In the genomic region with DNA sequence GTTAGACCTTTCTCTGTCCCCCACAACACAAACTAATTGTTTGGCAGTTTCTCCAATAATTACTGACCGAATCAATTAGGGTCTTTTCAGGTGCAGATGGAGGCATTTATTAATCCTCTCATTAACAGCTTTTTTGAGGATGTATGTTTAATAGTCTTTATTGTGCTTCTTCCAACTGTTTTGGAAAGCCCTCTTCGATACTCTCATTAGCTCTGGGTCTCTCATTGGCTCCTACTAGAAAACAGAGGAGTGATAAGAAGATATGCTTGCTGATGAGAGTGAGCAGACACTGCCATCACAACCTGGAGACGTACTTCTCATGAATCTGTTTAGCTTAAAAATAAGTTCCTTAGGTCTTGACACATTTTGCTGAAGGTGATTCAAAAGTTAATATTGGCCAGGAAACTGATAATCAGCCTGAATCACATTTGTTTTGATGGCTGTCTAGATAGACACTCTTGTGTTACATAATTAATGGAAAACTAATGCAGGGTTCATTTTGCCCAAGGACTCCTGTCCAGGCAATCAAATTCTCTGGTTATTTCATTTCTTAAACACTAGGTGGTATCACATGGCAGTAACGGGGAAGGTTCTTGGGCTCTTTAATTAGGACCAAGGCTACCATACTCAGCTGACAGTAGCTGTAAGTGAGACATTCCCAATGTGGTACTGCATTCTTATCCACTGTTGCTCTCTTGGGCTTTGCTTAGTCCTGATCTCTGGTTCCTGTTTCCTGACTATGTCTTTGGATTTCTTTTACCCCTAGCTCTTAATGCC, we compare ENCODE assay signal across 12 mouse cellular contexts.
DNase-seq lines count a peak whose midpoint lies in the region; ATAC-seq and TF ChIP-seq lines count a peak whose summit lies in the region.
"Had no signal": no experiment of that assay in that cellular context is flagged by ENCODE, and none has a peak within 500 bp of the region (broad histone marks: within the 10 kb centered on the region; RNA-seq: fewer than 3 reads in every experiment).

No protein-coding gene starts in this region.

- no peak overlapping the region for H3K4me3 ChIP-seq in heart, adult 2 months
- H3K4me3 ChIP-seq in heart, embryonic 10.5 days = no peak overlapping the region
- no peak overlapping the region for H3K4me3 ChIP-seq in forebrain, embryonic 16.5 days (replicated peaks; ENCODE audit: low read length)
- H3K4me3 ChIP-seq in thymus, adult 2 months (ENCODE audit: control insufficient read depth, insufficient read depth, low read length) = no peak overlapping the region
- H3K4me3 ChIP-seq: limb, embryonic 10.5 days; liver, embryonic 15.5 days; megakaryocyte, embryonic 14.5 days had no signal

- no peaks in the 10 kb centered on the region for H3K4me1 ChIP-seq in heart, adult 2 months (ENCODE audit: control insufficient read depth, insufficient read depth, low read length)
- no peaks in the 10 kb centered on the region for H3K4me1 ChIP-seq in heart, embryonic 10.5 days
- no peaks in the 10 kb centered on the region for H3K4me1 ChIP-seq in forebrain, embryonic 16.5 days (replicated peaks; ENCODE audit: control insufficient read depth, insufficient read depth, low read length)
- H3K4me1 ChIP-seq in thymus, adult 2 months (replicated peaks; ENCODE audit: control insufficient read depth, insufficient read depth, low read length) = no peaks in the 10 kb centered on the region
- H3K4me1 ChIP-seq: limb, embryonic 10.5 days; liver, embryonic 15.5 days; megakaryocyte, embryonic 14.5 days had no signal

- no peak overlapping the region for H3K4me2 ChIP-seq in forebrain, embryonic 16.5 days (ENCODE audit: low read length)
- H3K4me2 ChIP-seq: heart, embryonic 11.5 days; liver, embryonic 15.5 days had no signal

- intact Hi-C loops in heart, adult 2 months (cut with DNase I) = no loop called here

- 71% methylated on average over 4 of the region's 4 CpGs for WGBS in heart, adult 2 months
- WGBS in heart, embryonic 10.5 days = 72% methylated on average over 4 of the region's 4 CpGs
- 28% methylated on average over 4 of the region's 4 CpGs for WGBS in forebrain, embryonic 16.5 days
- 94% methylated on average over 4 of the region's 4 CpGs for WGBS in thymus, adult 2 months

- no peaks in the 10 kb centered on the region for H3K9me3 ChIP-seq in heart, embryonic 10.5 days
- no peaks in the 10 kb centered on the region for H3K9me3 ChIP-seq in forebrain, embryonic 16.5 days (ENCODE audit: control insufficient read depth, low read length)
- H3K9me3 ChIP-seq: limb, embryonic 10.5 days; liver, embryonic 15.5 days had no signal

- no peak for TF ChIP-seq EP300 in heart, adult 2 months (IDR thresholded peaks at IDR 0.05; ENCODE audit: insufficient read depth, low read depth, low read length)

- DNase-seq in heart, adult 2 months = no peak
- no peak for DNase-seq in heart, embryonic 10.5 days (ENCODE audit: low spot score)
- DNase-seq in 416B (ENCODE audit: low read depth) = peak; percentile 58
- DNase-seq in Muller cell, postnatal 12 days (ENCODE audit: inconsistent ontology term) = peak; percentile 39
- no peak for DNase-seq in thymus, adult 2 months
- DNase-seq in heart, adult 11 months = no peak
- DNase-seq: cerebellum, adult 8-10 months had no signal

- no peaks in the 10 kb centered on the region for H3K36me3 ChIP-seq in heart, adult 2 months (ENCODE audit: control insufficient read depth, insufficient read depth, low read length)
- H3K36me3 ChIP-seq in heart, embryonic 10.5 days = no peaks in the 10 kb centered on the region
- no peaks in the 10 kb centered on the region for H3K36me3 ChIP-seq in forebrain, embryonic 16.5 days (ENCODE audit: control insufficient read depth, insufficient read depth)
- no peaks in the 10 kb centered on the region for H3K36me3 ChIP-seq in thymus, adult 2 months (ENCODE audit: control insufficient read depth, insufficient read depth, low read length)
- H3K36me3 ChIP-seq: limb, embryonic 10.5 days; liver, embryonic 15.5 days had no signal

- ATAC-seq in forebrain, embryonic 16.5 days = peak; percentile 66

- H3K79me2 ChIP-seq in heart, adult 2 months (replicated peaks; ENCODE audit: control insufficient read depth, insufficient read depth, low read length) = no peaks in the 10 kb centered on the region

- no peaks in the 10 kb centered on the region for H3K27me3 ChIP-seq in heart, adult 2 months (ENCODE audit: control insufficient read depth, insufficient read depth, low read length)
- H3K27me3 ChIP-seq in heart, embryonic 10.5 days (ENCODE audit: insufficient read depth, poor library complexity, severe bottlenecking) = no peaks in the 10 kb centered on the region
- no peaks in the 10 kb centered on the region for H3K27me3 ChIP-seq in forebrain, embryonic 16.5 days (replicated peaks; ENCODE audit: control insufficient read depth, insufficient read depth, low read length)
- no peaks in the 10 kb centered on the region for H3K27me3 ChIP-seq in thymus, adult 2 months (ENCODE audit: control insufficient read depth, insufficient read depth, low read length)
- H3K27me3 ChIP-seq: liver, embryonic 15.5 days; megakaryocyte, embryonic 14.5 days had no signal

- H3K27ac ChIP-seq in heart, adult 2 months = no peak overlapping the region
- no peak overlapping the region for H3K27ac ChIP-seq in heart, embryonic 10.5 days
- no peak overlapping the region for H3K27ac ChIP-seq in forebrain, embryonic 16.5 days (ENCODE audit: low read length)
- no peak overlapping the region for H3K27ac ChIP-seq in thymus, adult 2 months (ENCODE audit: control insufficient read depth, insufficient read depth, low read length)
- H3K27ac ChIP-seq: limb, embryonic 10.5 days; liver, embryonic 15.5 days had no signal

- peak; percentile 51 for TF ChIP-seq CTCF in heart, adult 2 months (IDR thresholded peaks at IDR 0.05)
- TF ChIP-seq CTCF in thymus, adult 2 months (IDR thresholded peaks at IDR 0.05; ENCODE audit: borderline replicate concordance, control insufficient read depth, extremely low read depth, insufficient read depth, low read length, poor library complexity) = no peak

- no peak for TF ChIP-seq POLR2A in heart, adult 2 months (IDR thresholded peaks at IDR 0.05; ENCODE audit: insufficient read depth, low read depth, low read length)
- TF ChIP-seq POLR2A in thymus, adult 2 months (IDR thresholded peaks at IDR 0.05; ENCODE audit: control insufficient read depth, extremely low read depth, insufficient read depth, low read length, poor library complexity) = no peak

- no peak overlapping the region for H3K9ac ChIP-seq in heart, adult 2 months (ENCODE audit: low read depth, low read length)
- no peak overlapping the region for H3K9ac ChIP-seq in forebrain, embryonic 16.5 days (replicated peaks; ENCODE audit: low read depth, low read length)
- H3K9ac ChIP-seq: liver, embryonic 15.5 days had no signal

Comparison
In these comparisons a context has a peak if more than half of its experiments do, and no peak if none do; other contexts are left out.
1. DNase-seq: peak in 416B (single experiment) and Muller cell, postnatal 12 days (single experiment); none in heart, adult 2 months (0 of 2), heart, embryonic 10.5 days (single experiment), thymus, adult 2 months (single experiment) and heart, adult 11 months (single experiment).